Mouse (Mus musculus) kidney, postnatal 25 days (tissue): ENCODE data around the gene Zfp941.

ENCODE experiments used
- DNase-seq, 2 experiments: peaks; one replicate each; pipeline ENCODE4 v3.0.0; 2021; ENCODE audit warnings: mixed read lengths in 2 of 2

Zfp941 gene

DNA sequence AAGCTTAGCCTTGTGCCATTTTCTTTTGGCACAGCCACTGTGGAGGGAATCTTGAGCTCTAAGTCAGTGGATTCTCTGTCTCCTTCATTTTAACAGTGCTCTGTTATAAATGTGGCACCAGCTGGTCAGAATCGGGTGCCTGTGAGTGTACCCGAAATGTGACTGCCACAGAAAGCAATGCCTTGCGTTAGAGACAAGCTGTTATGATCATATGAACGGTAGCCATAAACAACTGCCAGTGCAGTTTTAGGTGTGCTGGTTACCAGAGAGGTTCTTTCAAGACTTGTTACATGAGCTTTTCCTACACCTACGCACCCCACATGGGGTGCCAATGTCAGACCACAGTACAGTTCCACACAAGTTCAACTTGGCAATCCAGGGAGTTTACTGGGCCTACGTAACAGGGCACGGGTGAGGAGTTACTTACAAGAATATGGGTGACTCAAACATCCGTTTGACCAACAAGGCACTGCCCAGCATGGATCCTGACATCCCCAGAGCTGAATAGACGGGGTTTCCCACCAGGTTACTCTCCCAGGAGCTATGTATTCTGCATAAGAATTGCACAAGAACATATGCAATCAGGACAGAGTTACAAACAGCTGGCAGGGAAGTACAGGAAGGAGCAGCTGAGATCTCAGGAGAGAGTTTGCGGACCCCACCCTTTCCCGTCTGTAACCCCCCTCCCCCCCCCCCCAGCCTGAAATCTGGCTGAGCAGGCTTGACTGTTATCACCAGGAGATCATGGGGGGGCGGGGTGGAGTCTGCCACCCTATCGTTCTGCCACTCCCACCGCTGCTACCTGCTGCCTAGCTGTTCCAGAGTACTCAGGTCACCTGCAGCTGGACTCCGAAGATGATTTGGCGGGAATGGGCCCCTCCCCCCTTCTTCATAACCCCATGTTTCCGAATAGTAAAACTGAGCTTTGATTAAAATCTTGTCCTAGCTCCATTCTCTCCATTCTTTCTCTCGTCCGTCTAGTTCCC, 19.1 kb upstream of the Zfp941 start:
- DNase-seq, result peak in 1 of 2 experiments; percentile 37

- DNase-seq, result no peak
Observed at GRCm38 (mm10) chr7:140839556-140839955, 17.6 kb upstream of the Zfp941 start.

DNA sequence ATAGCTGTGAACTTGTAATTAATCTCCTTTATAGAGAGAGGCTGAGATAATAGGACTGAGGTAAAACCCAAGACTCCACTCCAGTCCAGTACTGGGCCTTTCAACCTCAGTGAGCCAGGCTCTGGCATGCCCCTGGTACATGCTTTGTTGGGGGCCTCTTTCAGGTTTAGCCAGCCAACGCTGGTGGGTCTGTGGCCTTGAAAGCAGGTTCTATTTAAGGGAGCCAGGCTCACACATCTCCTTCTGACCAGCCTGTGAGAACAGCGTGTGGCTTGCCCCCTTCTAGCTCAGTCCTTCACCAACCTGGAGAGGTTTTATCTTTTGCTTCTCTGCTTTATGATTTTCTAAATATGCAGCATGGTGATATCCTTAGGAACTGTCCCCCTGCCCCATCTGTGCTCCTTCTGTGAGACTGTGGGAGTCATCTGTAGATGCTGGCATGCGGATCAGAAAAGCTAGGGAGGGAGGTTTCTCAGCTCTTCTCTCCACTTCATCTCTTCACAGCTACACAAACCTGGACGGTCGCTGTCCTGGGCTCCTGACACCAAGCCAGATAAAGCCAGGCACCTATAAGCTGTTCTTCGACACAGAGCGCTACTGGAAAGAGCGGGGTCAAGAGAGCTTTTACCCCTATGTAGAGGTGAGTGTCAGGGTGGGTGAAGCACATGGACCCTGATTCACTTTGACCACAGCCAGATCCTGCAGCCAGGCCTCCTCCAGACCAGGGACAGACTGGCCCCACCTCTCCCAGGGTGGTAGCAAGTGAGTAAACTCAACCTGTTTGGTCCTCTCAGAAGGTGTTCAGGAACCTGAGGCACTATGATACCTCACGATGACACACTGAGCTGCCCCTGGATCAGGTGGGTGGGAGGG, 14.5 kb upstream of the Zfp941 start:
- no peak for DNase-seq

DNA sequence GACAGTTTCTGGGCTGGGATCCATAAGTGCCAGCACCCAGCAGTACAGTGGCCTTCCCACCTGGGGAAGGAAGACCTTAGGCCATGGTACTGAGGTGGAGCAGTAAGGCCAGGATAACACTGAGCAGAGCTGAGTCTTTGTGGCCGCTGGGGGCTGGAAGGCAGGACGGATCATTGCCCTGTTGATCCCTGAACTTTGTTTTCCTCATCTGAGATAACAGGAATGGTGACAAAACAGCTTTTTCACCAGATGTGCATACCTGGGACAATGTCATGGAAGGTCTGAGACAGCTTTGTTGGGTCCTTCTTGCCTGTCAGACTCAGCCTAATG, 13.7 kb upstream of the Zfp941 start:
- no peak for DNase-seq

GRCm38 (mm10) chr7:140834968-140835757, 13.2 kb upstream of the Zfp941 start, which contains the start of gene Urah:
TSS of gene Urah (plus strand) at chr7:140835018.
- peak in 1 of 2 experiments; percentile 59 for DNase-seq

GRCm38 (mm10) chr7:140833341-140833740, 11.4 kb upstream of the Zfp941 start:
- DNase-seq, result no peak

- no peak for DNase-seq
Observed at GRCm38 (mm10) chr7:140831447-140831846, 9.5 kb upstream of the Zfp941 start.

- peak; percentile 81 to 91 for DNase-seq
Observed at GRCm38 (mm10) chr7:140828171-140828881, 6.3 kb upstream of the Zfp941 start.

DNA sequence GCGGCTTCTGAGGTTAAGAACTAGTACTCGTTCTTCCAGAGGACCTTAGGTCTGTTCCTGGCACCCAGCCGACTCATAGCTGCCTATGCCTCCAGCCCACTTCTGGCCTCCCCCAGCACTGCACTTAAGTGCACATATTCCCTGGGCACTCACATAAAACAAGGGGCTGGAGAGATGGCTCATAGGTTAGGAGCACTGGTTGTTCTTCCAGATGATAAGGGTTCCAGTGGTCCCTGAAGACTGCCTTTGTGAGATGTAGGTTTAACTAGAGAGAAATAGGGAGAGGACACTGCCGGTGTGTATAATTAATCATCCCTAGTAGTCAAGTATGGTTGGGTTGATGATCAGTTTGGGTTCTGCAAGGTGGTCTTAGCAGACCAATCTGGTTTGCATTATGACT, 753 bp upstream of the Zfp941 start:
- DNase-seq, result no peak

- DNase-seq, result no peak
Observed at GRCm38 (mm10) chr7:140821305-140821652, 699 bp downstream of the Zfp941 start.

GRCm38 (mm10) chr7:140820173-140820572, 1.8 kb downstream of the Zfp941 start:
- DNase-seq, result no peak

DNA sequence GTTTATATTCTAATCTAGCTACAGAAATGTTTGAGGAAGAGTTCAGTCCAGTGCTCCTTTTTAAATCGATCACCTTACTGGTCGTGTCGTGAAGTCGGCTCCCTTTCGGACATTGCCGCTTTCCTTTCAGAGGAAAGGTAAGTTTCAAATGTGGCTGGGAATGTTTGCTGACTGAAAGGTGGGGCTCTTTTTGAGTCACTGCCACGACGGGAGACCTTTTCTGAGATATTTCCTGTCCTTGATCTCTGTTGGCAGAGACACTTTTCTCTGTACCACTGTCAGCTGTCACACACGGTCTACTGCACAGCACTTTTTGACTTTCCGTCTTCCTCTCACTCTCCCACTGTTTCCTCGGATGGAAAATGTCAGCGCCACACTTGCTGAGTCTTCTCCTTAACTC, 9.1 kb downstream of the Zfp941 start:
- no peak for DNase-seq

- DNase-seq, result no peak
Observed at GRCm38 (mm10) chr7:140811714-140812113, 10.3 kb downstream of the Zfp941 start.

GRCm38 (mm10) chr7:140810496-140810895, 11.5 kb downstream of the Zfp941 start:
- DNase-seq, result no peak

DNA sequence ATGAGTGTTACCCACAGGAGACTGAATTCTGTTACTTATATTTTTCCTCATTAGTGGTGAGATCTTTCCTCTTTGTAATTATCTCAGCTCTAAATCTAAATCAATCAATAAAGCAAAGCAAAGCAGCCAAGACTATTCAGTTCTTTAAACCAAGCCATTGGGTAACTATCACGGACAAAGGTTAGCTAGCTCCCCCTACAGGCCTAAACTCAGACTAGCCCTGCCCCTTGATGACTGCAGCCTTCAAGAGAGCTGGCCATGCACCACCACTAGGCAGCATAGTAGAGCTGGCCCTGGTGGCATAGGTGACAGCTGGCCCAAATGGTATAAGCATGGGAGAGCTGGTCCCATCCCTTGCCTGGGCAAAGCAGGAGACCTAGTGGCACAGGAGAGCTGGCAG, 16.3 kb downstream of the Zfp941 start:
- DNase-seq, result peak; percentile 80 to 83

DNA sequence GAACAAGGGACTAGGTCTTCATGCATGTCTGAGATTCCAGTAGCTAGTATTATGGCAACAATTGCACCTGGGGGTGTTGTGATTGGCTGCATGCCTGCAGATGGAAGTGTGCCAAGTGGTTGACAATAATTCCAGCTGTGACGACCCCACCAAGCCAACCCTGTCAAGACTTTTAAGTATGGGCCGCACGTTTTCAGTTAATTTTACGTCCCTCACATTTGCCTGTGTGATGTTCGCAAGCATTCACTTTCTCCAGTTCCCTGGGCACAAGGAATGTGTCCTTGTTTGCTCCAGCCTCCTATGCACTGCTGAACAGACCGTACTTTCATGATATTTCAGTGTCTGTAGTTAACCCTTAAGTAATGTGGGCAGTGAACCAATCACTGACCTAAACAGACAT, 19.3 kb downstream of the Zfp941 start:
- DNase-seq, result peak; percentile 56 to 70

DNA sequence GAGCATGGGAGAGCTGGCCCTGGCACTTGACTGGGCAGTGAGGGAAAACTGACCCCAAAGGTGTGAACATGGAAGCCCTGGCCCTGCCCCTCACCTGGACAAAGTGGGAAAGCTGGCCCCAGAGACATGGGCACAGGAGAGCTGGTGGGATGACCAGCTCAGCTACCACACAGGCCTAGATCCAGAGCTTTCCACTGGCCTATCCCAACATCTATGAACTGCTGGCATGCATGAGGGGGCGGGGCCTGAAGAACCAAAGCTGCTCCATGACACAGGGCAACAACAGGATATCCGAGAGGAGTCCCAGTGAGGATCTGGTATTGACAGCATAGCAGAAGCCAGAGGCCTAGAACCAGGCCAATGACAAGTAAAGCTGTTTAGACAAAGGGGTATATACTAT, 23.8 kb downstream of the Zfp941 start:
- DNase-seq, result no peak

DNA sequence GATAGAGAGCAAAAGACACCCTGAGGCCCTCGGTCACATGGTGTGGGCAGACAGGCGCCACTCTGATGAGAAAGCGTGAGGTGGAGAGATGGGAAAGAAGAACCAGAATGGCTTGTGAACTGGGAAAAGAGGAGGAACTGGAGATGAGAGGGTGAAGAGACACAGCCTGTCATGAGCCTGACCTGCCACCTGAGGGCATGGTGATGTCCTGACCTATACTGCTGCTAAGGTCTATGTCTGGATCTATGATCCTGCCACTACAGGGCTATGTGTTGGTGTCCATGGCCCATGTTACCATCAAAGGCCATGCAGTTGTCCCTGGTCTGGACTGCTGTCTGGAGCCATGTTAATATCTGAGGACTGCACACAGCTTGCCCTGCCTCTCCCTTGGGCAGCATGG, 24.4 kb downstream of the Zfp941 start:
- no peak for DNase-seq

GRCm38 (mm10) chr7:140793541-140793940, 28.4 kb downstream of the Zfp941 start:
- DNase-seq, result no peak

GRCm38 (mm10) chr7:140788053-140788435, 33.9 kb downstream of the Zfp941 start:
- no peak for DNase-seq

- DNase-seq, result no peak
Observed at GRCm38 (mm10) chr7:140787406-140788052, 34.4 kb downstream of the Zfp941 start, which contains the start of gene Syce1. TSS of gene Syce1 (minus strand) at chr7:140787852.

DNA sequence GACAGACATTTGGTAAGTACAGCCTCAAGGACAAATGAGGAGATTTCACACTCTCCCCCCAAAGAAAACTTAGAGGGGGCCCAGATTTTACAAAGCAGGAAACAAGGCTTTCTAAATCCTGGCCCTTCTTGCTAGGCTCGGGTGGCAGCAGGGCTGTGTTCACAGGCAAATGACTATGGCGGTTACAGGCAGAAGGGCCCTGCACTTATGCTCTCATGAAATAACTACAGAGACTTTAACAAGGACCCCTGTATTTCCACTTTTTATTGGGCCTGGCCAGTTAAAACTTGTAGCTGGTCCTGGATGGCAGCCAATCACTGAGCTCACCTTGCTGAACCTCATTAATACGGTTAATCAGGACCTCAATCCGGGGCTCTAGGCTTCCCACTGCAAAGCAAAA, 41.4 kb downstream of the Zfp941 start:
- DNase-seq, result no peak
